Mouse (Mus musculus) liver, embryonic 11.5 days (tissue): ENCODE measurements around the gene Smyd5. TPM values are rescaled to one million over a fixed set of nuclear protein-coding genes. Genes with fewer than 3 reads are reported as not detected.

Experiments used
- ATAC-seq: fragments of 200-750 bp; cut with Nextera tagmentation; replicated peaks from 2 replicates; pipeline ENCODE4 v1.8.0; 2017; ENCODE audit warnings: moderate number of reproducible peaks, mild to moderate bottlenecking, moderate TSS enrichment, moderate library complexity; ENCODE audit not compliant: low FRiP score
- DNase-seq: peaks from one replicate; pipeline ENCODE4 v3.0.0-alpha.2; 2017; ENCODE audit warnings: low spot score
- H3K27ac ChIP-seq: fragments of 300-500 bp; sonication (generic); 2 replicates; pipeline ENCODE4 v1.5.1; 2014; ENCODE audit warnings: mild to moderate bottlenecking, low read depth, low read length, control low read depth
- H3K27me3 ChIP-seq: fragments of 300-500 bp; sonication (generic); replicated peaks from 2 replicates; pipeline ENCODE4 v1.6.1; 2014; ENCODE audit warnings: low read length, mixed read lengths; ENCODE audit not compliant: control insufficient read depth, insufficient read depth
- H3K36me3 ChIP-seq: fragments of 300-500 bp; sonication (generic); 2 replicates; pipeline ENCODE4 v1.6.1; 2014; ENCODE audit warnings: mild to moderate bottlenecking, low read length, moderate library complexity, mixed read lengths; ENCODE audit not compliant: control insufficient read depth, insufficient read depth
- H3K4me1 ChIP-seq: fragments of 300-500 bp; sonication (generic); replicated peaks from 2 replicates; pipeline ENCODE4 v1.6.1; 2014; ENCODE audit warnings: low read length, mixed read lengths; ENCODE audit not compliant: control insufficient read depth, insufficient read depth
- H3K4me2 ChIP-seq: fragments of 300-500 bp; sonication (generic); 2 replicates; pipeline ENCODE4 v1.6.1; 2014; ENCODE audit warnings: mild to moderate bottlenecking, control low read depth, moderate library complexity
- H3K4me3 ChIP-seq: fragments of 300-500 bp; sonication (generic); 2 replicates; pipeline ENCODE4 v1.5.1; 2014; ENCODE audit warnings: low read depth, low read length, control low read depth
- H3K9ac ChIP-seq: fragments of 300-500 bp; sonication (generic); 2 replicates; pipeline ENCODE4 v1.6.1; 2014; ENCODE audit warnings: low read depth, low read length, control low read depth
- H3K9me3 ChIP-seq: fragments of 300-500 bp; sonication (generic); 2 replicates; pipeline ENCODE4 v1.6.1; 2016; ENCODE audit warnings: low read length, inconsistent platforms, mixed read lengths; ENCODE audit not compliant: control insufficient read depth
- WGBS: fragments of 180-500 bp; shearing (Covaris S2); extraction: QIAGEN DNeasy Blood & Tissue Kit; methylation state at CpG from one replicate; pipeline ENCODE4 v1.1.7; 2014; 5-methylcytosine and 5-hydroxymethylcytosine counted together
- polyA plus RNA-seq: library from polyadenylated mRNA; unstranded; fragments of >200 nt; fragmentation: Nextera tagmentation; extraction: Ambion mirVana; gene quantifications from 2 replicates; pipeline ENCODE4 v1.2.1, GENCODE M21; 2014

The Smyd5 gene
- polyA plus RNA-seq, 1 experiment from 2014 or later, result 68.2 TPM

DNA sequence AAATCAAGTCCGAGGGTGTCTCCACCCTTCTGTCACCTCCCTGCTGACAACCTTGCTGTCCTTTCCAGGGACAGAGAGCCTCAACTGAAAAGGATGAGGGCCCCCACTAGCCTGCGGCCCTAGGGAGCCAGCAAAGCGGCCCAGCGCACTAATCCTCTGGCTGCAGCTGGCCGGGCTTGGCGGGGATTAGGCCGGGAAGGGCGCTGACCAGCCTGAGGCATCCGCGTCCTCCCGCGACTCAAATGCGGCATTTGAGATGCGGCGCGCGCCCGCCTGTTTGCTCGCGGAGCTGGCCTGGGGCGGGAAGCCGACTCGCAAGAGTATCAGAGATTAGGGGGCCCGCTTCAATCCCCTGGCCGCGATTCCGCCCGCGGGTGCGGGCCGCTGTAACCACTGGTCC, 22.8 kb upstream of the Smyd5 start:
- H3K36me3 ChIP-seq, result no peaks in the 10 kb centered on the region
- peak overlapping the region; percentile 38 for H3K4me2 ChIP-seq
- H3K9me3 ChIP-seq, result no peaks in the 10 kb centered on the region
- peak overlapping the region; percentile 7; the same call in 1 of the 2 replicates for H3K4me3 ChIP-seq
- WGBS, result 3% methylated on average over 31 of the region's 31 CpGs
- ATAC-seq (no peak), DNase-seq (peak; percentile 49)
- no peak overlapping the region for H3K27ac ChIP-seq
- H3K4me1 ChIP-seq, result no peaks in the 10 kb centered on the region
- no peak overlapping the region for H3K9ac ChIP-seq
- H3K27me3 ChIP-seq, result peaks cover 46% of the 10 kb centered on the region

- H3K4me1 ChIP-seq, result no peaks in the 10 kb centered on the region
- no peak overlapping the region for H3K4me2 ChIP-seq
- peaks cover 46% of the 10 kb centered on the region for H3K27me3 ChIP-seq
- ATAC-seq, result peak; percentile 51
- no peak overlapping the region for H3K9ac ChIP-seq
- no peak overlapping the region for H3K27ac ChIP-seq
- no peaks in the 10 kb centered on the region for H3K36me3 ChIP-seq
- WGBS, result 10% methylated on average over 13 of the region's 13 CpGs
- peak; percentile 66 for DNase-seq
- no peak overlapping the region for H3K4me3 ChIP-seq
- no peaks in the 10 kb centered on the region for H3K9me3 ChIP-seq
Measured at GRCm38 (mm10) chr6:85410771-85411273, 21.0 kb upstream of the Smyd5 start.

GRCm38 (mm10) chr6:85415829-85416228, 16.0 kb upstream of the Smyd5 start:
- DNase-seq (no peak), ATAC-seq (no peak)
- Histone ChIP-seq H3K4me1 (no peaks in the 10 kb centered on the region), H3K27me3 (peaks cover 8% of the 10 kb centered on the region), H3K4me2 (no peak overlapping the region), H3K27ac (no peak overlapping the region), H3K4me3 (no peak overlapping the region), H3K9ac (no peak overlapping the region), H3K9me3 (no peaks in the 10 kb centered on the region), H3K36me3 (no peaks in the 10 kb centered on the region)
- WGBS, result 48% methylated on average over 3 of the region's 3 CpGs

DNA sequence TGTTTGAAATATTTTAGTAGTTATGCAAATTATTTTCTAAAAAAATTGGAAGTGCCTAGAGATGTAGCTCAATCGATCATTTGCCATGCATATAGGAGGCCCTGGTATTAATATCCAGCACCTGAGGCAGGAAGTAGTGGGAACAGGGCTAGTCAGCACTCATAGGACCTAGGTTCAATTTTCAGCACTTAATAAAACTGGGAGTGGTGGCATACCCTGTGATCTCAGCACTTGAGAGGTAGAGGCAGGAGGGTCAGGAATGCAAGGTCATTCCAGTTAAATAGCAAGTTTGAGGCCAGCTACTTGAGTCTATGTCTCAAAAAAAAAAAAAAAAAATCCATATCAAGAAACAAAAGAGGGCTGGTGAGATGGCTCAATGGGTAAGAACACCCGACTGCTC, 12.6 kb upstream of the Smyd5 start:
- H3K27me3 ChIP-seq, result peaks cover 31% of the 10 kb centered on the region

DNA sequence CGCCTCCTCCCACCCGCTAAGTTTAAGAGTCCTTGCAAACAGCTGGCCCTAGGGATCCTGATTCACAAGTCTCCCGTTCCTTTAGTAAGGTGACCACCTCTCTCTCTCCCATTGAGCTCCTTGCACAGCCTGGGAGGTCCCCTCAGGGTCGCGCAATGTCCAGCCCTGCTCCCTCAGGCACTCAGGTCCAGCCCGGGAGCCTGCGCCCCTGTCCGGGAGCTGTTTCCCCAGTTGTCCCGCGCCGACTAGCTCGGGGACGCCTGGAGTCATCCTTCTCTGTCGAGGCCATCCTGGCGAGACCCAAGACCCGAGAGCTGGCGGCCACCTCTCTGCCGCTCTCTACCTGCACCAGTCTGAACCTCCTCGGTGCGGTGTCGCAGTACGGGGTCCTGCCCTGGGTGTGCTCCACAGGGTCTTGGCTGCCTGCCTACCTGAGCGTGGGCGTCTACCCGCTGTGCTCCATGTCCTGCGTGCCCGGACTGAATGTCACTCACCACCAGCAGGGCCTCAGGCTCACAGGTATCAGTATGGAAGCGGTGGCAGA, 7.9 kb upstream of the Smyd5 start, which contains the start of gene Noto:
Gene Noto (plus strand): TSS at position 51 of the 544 bp plus-strand sequence.
- ATAC-seq, result no peak
- H3K9me3 ChIP-seq, result no peaks in the 10 kb centered on the region
- H3K4me3 ChIP-seq, result no peak within 1 kb of the TSS
- H3K36me3 ChIP-seq, result no peaks in the 10 kb centered on the region
- no peak within 1 kb of the TSS for H3K27ac ChIP-seq
- H3K27me3 ChIP-seq, result peaks cover 31% of the 10 kb centered on the region
- no peaks in the 10 kb centered on the region for H3K4me1 ChIP-seq
- 19% methylated on average over 28 of the region's 28 CpGs for WGBS
- H3K4me2 ChIP-seq, result peak within 1 kb of the TSS; percentile 29; the same call in 1 of the 2 replicates
- DNase-seq, result no peak
- no peak within 1 kb of the TSS for H3K9ac ChIP-seq

More for the DNA sequence above, 12.6 kb upstream of the Smyd5 start:
- no peak overlapping the region for H3K4me3 ChIP-seq
- no peak overlapping the region for H3K27ac ChIP-seq
- H3K9ac ChIP-seq, result no peak overlapping the region
- no peak for ATAC-seq
- no peak overlapping the region for H3K4me2 ChIP-seq
- H3K9me3 ChIP-seq, result no peaks in the 10 kb centered on the region
- no peaks in the 10 kb centered on the region for H3K36me3 ChIP-seq
- WGBS, result 77% methylated on average over 2 of the region's 2 CpGs
- no peaks in the 10 kb centered on the region for H3K4me1 ChIP-seq
- DNase-seq, result no peak

DNA sequence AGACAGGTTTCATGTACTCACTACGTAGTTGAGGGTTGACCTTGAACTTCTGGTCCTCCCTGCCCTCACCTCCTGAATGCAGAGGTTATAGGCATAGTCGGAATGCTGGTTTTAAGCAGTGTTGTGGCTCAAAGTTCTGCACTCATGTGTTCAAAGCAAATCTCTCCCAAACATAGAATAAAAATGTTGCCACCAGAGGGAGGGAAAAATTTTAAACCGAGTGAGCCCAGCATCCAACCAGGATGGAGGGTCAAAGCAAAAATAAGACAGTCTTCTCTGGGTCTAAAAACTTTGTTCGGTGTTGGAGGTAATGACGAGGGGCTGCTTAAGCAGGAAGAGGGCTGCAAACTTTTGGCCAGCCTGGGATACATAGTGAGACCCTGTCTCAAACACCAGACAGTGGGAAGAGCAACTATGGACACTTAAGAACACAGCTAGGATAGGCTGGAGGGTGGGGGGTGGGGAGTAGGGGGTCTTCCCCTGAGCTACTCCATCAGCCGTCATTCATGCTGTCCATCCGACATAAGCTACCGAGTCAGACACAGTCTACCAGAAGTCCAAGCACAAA, 431 bp upstream of the Smyd5 start:
- no peaks in the 10 kb centered on the region; the same call in 1 of the 2 replicates for H3K27me3 ChIP-seq
- no peak; the same call in 1 of the 2 replicates for ATAC-seq
- no peak overlapping the region for H3K27ac ChIP-seq
- H3K9me3 ChIP-seq, result no peaks in the 10 kb centered on the region
- peaks cover 12% of the 10 kb centered on the region for H3K4me1 ChIP-seq
- no peaks in the 10 kb centered on the region for H3K36me3 ChIP-seq
- peak overlapping the region; percentile 63 for H3K4me2 ChIP-seq
- WGBS, result 45% methylated on average over 8 of the region's 8 CpGs
- no peak for DNase-seq
- H3K4me3 ChIP-seq, result peak overlapping the region; percentile 71
- H3K9ac ChIP-seq, result peak overlapping the region; percentile 73

GRCm38 (mm10) chr6:85433865-85434264, 2.1 kb downstream of the Smyd5 start:
- no peak overlapping the region; the same call in 1 of the 2 replicates for H3K4me2 ChIP-seq
- no peak overlapping the region for H3K4me3 ChIP-seq
- peaks cover 5% of the 10 kb centered on the region for H3K36me3 ChIP-seq
- ATAC-seq, result no peak
- no peak for DNase-seq
- H3K4me1 ChIP-seq, result peaks cover 12% of the 10 kb centered on the region
- H3K9me3 ChIP-seq, result no peaks in the 10 kb centered on the region
- 72% methylated on average over 5 of the region's 5 CpGs for whole genome bisulfite sequencing
- H3K9ac ChIP-seq, result no peak overlapping the region
- H3K27me3 ChIP-seq, result no peaks in the 10 kb centered on the region; the same call in 1 of the 2 replicates
- H3K27ac ChIP-seq, result no peak overlapping the region

DNA sequence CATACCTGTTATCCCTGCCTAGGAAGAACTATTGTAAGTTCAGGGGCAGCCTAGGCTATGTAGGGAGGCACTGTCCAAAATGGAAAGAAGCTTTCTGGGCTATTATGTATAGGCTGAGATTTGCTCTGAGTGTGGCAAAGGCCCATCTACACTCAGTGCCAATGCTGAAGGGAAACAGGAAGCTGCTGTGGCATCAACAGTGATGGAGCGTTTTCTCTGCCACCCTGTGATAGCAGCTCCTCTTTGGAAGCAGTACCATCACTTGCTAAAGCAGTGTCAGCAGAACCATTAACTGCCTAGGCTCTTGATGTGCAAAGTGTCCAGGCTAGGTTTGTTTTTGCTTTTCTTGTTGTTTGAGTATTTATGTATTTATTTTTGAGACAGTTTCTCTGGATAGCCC, 4.4 kb downstream of the Smyd5 start:
- no peak overlapping the region for H3K27ac ChIP-seq
- no peak overlapping the region for H3K4me3 ChIP-seq
- H3K9ac ChIP-seq, result no peak overlapping the region
- no peaks in the 10 kb centered on the region for H3K27me3 ChIP-seq
- no peak for DNase-seq
- H3K36me3 ChIP-seq, result peaks cover 18% of the 10 kb centered on the region
- WGBS, result 69% methylated on average over 1 of the region's 1 CpGs
- no peak for ATAC-seq
- no peaks in the 10 kb centered on the region for H3K9me3 ChIP-seq
- H3K4me1 ChIP-seq, result peaks cover 12% of the 10 kb centered on the region
- no peak overlapping the region for H3K4me2 ChIP-seq

GRCm38 (mm10) chr6:85436631-85437030, 4.8 kb downstream of the Smyd5 start:
- Histone ChIP-seq H3K9ac (no peak overlapping the region), H3K4me1 (peaks cover 12% of the 10 kb centered on the region), H3K27ac (no peak overlapping the region), H3K4me2 (no peak overlapping the region), H3K27me3 (no peaks in the 10 kb centered on the region), H3K4me3 (no peak overlapping the region), H3K36me3 (peaks cover 19% of the 10 kb centered on the region), H3K9me3 (no peaks in the 10 kb centered on the region)
- WGBS, result 89% methylated on average over 5 of the region's 6 CpGs
- ATAC-seq (no peak), DNase-seq (no peak)
